ENCODE assay signal across 10 mouse cellular contexts in the genomic region with DNA sequence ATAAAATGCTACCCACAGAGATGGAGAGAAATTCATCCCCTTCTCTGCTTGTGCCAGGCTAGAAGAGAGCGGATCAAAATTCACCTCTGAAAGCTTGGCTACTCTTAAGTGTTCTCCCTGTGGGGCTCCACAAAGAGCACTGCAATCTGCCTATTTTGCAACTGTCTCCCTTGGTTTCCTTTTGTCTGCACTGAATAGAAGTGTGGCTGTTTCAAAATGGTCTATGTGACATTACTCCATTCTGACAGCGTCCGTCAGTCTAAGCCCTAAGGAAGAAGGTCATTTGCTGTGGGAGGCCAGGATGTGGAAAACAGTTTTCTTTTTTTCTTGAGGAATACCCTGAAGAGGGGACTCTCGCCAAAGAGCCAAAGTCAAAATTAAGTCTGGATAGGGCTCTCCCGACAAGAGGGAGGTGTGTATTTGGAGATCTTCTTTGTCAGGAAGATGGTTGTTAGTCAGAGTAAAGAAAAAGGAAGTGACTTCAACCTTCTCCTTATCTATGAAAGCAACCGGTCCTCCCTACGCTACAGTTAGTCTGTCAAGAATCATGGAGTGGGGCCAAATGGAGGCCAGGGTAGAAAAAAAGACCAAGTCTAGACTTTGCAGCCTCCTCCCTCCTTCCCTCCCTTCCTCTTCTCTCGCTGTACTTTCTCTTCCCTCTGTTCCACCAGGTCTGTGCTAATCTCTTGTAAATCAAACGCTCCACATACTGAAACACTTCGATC.
DNase-seq lines count a peak whose midpoint lies in the region; ATAC-seq and TF ChIP-seq lines count a peak whose summit lies in the region.
"Had no signal": no experiment of that assay in that cellular context is flagged by ENCODE, and none has a peak within 500 bp of the region (broad histone marks: within the 10 kb centered on the region; RNA-seq: fewer than 3 reads in every experiment).

No protein-coding gene starts in this region.

- H3K4me2 ChIP-seq in lung, embryonic 14.5 days, result no peak overlapping the region
- no peak overlapping the region for H3K4me2 ChIP-seq in heart, embryonic 16.5 days (ENCODE audit: low read depth, low read length)

- no peak for ATAC-seq in lung, embryonic 14.5 days (ENCODE audit: insufficient read depth)
- peak; percentile 52; the same call in 1 of the 2 replicates for ATAC-seq in heart, embryonic 16.5 days (replicated peaks; ENCODE audit: extremely low read depth, insufficient read depth, low FRiP score)
- peak; percentile 81 for ATAC-seq in megakaryocyte, adult 5-6 weeks (ENCODE audit: poor library complexity, severe bottlenecking)

- no peak overlapping the region for H3K4me3 ChIP-seq in lung, embryonic 14.5 days (ENCODE audit: low read depth, low read length)
- H3K4me3 ChIP-seq in heart, embryonic 16.5 days (ENCODE audit: low read length), result no peak overlapping the region
- H3K4me3 ChIP-seq: midbrain, embryonic 10.5 days had no signal

- H3K9me3 ChIP-seq in lung, embryonic 14.5 days (ENCODE audit: low read depth, low read length), result no peaks in the 10 kb centered on the region
- H3K9me3 ChIP-seq in heart, embryonic 16.5 days (replicated peaks; ENCODE audit: control insufficient read depth, low read length), result no peaks in the 10 kb centered on the region
- H3K9me3 ChIP-seq: midbrain, embryonic 10.5 days had no signal

- DNase-seq in lung, embryonic 14.5 days, result peak; percentile 58
- no peak for DNase-seq in lung, postnatal 25 days (ENCODE audit: low spot score)
- DNase-seq in ZHBTc4 (ENCODE audit: low read depth, low spot score), result peak; percentile 26
- DNase-seq in natural killer cell, adult 2 months (ENCODE audit: low spot score in 2 of 2), result no peak
- DNase-seq in spleen, postnatal 10 days (ENCODE audit: low spot score in 2 of 2), result no peak
- DNase-seq: cerebellum, adult 8-10 months had no signal

- no peak overlapping the region for H3K9ac ChIP-seq in lung, embryonic 14.5 days
- no peak overlapping the region for H3K9ac ChIP-seq in heart, embryonic 16.5 days (ENCODE audit: low read length)

- WGBS in lung, embryonic 14.5 days, result 55% methylated on average over 10 of the region's 10 CpGs
- WGBS in heart, embryonic 16.5 days, result 44% methylated on average over 10 of the region's 10 CpGs

- H3K27me3 ChIP-seq in lung, embryonic 14.5 days (ENCODE audit: insufficient read depth, low read length), result no peaks in the 10 kb centered on the region
- H3K27me3 ChIP-seq in heart, embryonic 16.5 days (ENCODE audit: control insufficient read depth, insufficient read depth, low read length), result no peaks in the 10 kb centered on the region

- no peak for TF ChIP-seq CTCF in lung, embryonic 14.5 days (IDR thresholded peaks at IDR 0.05; ENCODE audit: low read depth)

- peaks cover 4% of the 10 kb centered on the region; the same call in 1 of the 2 replicates for H3K4me1 ChIP-seq in lung, embryonic 14.5 days (ENCODE audit: insufficient read depth)
- H3K4me1 ChIP-seq in heart, embryonic 16.5 days (ENCODE audit: control insufficient read depth, insufficient read depth, low read length), result peaks cover 7% of the 10 kb centered on the region; the same call in 1 of the 2 replicates

- no peak overlapping the region for H3K27ac ChIP-seq in lung, embryonic 14.5 days (ENCODE audit: low read depth)
- H3K27ac ChIP-seq in heart, embryonic 16.5 days (ENCODE audit: low read length), result peak overlapping the region; percentile 28
- H3K27ac ChIP-seq: midbrain, embryonic 10.5 days; stomach, postnatal 0 days had no signal

- H3K36me3 ChIP-seq in lung, embryonic 14.5 days (ENCODE audit: insufficient read depth), result no peaks in the 10 kb centered on the region
- H3K36me3 ChIP-seq in heart, embryonic 16.5 days (ENCODE audit: control insufficient read depth, insufficient read depth), result no peaks in the 10 kb centered on the region
- H3K36me3 ChIP-seq: midbrain, embryonic 10.5 days had no signal

Comparison
In these comparisons a context has a peak if more than half of its experiments do, and no peak if none do; other contexts are left out.
1. DNase-seq: peak in lung, embryonic 14.5 days (single experiment) and ZHBTc4 (single experiment); none in lung, postnatal 25 days (single experiment), natural killer cell, adult 2 months (0 of 2) and spleen, postnatal 10 days (0 of 2).